Mouse (Mus musculus): ENCODE results near the gene Gm20830. TPM values are rescaled to one million over a fixed set of nuclear protein-coding genes. Genes with fewer than 3 reads are reported as not detected.

Gene Gm20830
- polyA plus RNA-seq (2015; fragmentation: Nextera tagmentation; extraction: Ambion mirVana) = not detected in 2 replicates

GRCm38 (mm10) chrY:6918182-6918581 lies at the start of gene Gm20830:
Gm20830 (minus strand) TSS chrY:6918282.

Other genes starting within 250 kb of the Gm20830 start
- not detected in 2 replicates for gene Gm21719, start 235.4 kb downstream of the Gm20830 start, polyA plus RNA-seq (2015; fragmentation: Nextera tagmentation; extraction: Ambion mirVana)